Mouse (Mus musculus) layer of hippocampus, adult 2 months (tissue): ENCODE measurements around the gene Ttll7. TPM values are rescaled to one million over a fixed set of nuclear protein-coding genes. Genes with fewer than 3 reads are reported as not detected.

ENCODE experiments used
- DNase-seq, 2 experiments: peaks; one replicate each; pipeline ENCODE4 v3.0.0; 2022; ENCODE audit warnings: low spot score in 2 of 2
- H3K27ac ChIP-seq: fragments of 200-600 bp; 2 replicates; pipeline ENCODE4 v1.8.1; 2022
- H3K4me3 ChIP-seq: fragments of 200-600 bp; 2 replicates; pipeline ENCODE4 v1.8.1; 2022; ENCODE audit warnings: mild to moderate bottlenecking
- CTCF ChIP-seq: fragments of 200-600 bp; conservative IDR thresholded peaks from 2 replicates; pipeline ENCODE4 v1.8.1; 2022; ENCODE audit warnings: antibody characterized with exemption, mild to moderate bottlenecking, moderate library complexity
- total RNA-seq, 2 experiments: library from RNA; stranded (reverse); gene quantifications; 2 replicates each; pipeline ENCODE4 v1.2.3; 2021

Gene Ttll7
- total RNA-seq, 2 experiments from 2014 or later = 130 to 131 TPM

- H3K27ac ChIP-seq = no peak overlapping the region
These were observed 75.3 kb downstream of the Ttll7 start for GRCm38 (mm10) chr3:146927311-146928015.

GRCm38 (mm10) chr3:146928141-146928540, 76.0 kb downstream of the Ttll7 start:
- no peak for DNase-seq
- no peak for TF ChIP-seq CTCF
- Histone ChIP-seq H3K4me3 (no peak overlapping the region), H3K27ac (no peak overlapping the region)

More at GRCm38 (mm10) chr3:146927311-146928015, 75.3 kb downstream of the Ttll7 start:
- no peak for TF ChIP-seq CTCF
- no peak for DNase-seq
- no peak overlapping the region for H3K4me3 ChIP-seq

GRCm38 (mm10) chr3:146929011-146929410, 76.8 kb downstream of the Ttll7 start:
- Histone ChIP-seq H3K4me3 (no peak overlapping the region), H3K27ac (no peak overlapping the region)
- no peak for DNase-seq
- no peak for TF ChIP-seq CTCF

- TF ChIP-seq CTCF = no peak
- Histone ChIP-seq H3K27ac (no peak overlapping the region), H3K4me3 (no peak overlapping the region)
- DNase-seq = no peak
These were observed 79.0 kb downstream of the Ttll7 start for GRCm38 (mm10) chr3:146931190-146931589.

GRCm38 (mm10) chr3:146932506-146932905, 80.3 kb downstream of the Ttll7 start:
- DNase-seq = no peak
- H3K27ac ChIP-seq = no peak overlapping the region
- no peak for TF ChIP-seq CTCF
- no peak overlapping the region for H3K4me3 ChIP-seq

- TF ChIP-seq CTCF = no peak
- DNase-seq = no peak
- Histone ChIP-seq H3K4me3 (no peak overlapping the region), H3K27ac (no peak overlapping the region)
These were observed 84.7 kb downstream of the Ttll7 start for GRCm38 (mm10) chr3:146936888-146937287.

GRCm38 (mm10) chr3:146939391-146940250, 87.5 kb downstream of the Ttll7 start:
- Histone ChIP-seq H3K4me3 (no peak overlapping the region), H3K27ac (no peak overlapping the region)
- no peak for DNase-seq
- TF ChIP-seq CTCF = peak; percentile 69

GRCm38 (mm10) chr3:146943101-146943500, 90.9 kb downstream of the Ttll7 start:
- Histone ChIP-seq H3K4me3 (no peak overlapping the region), H3K27ac (no peak overlapping the region)
- no peak for DNase-seq
- TF ChIP-seq CTCF = no peak

- no peak for TF ChIP-seq CTCF
- Histone ChIP-seq H3K4me3 (no peak overlapping the region), H3K27ac (no peak overlapping the region)
- no peak for DNase-seq
These were observed 93.2 kb downstream of the Ttll7 start for GRCm38 (mm10) chr3:146945342-146945741.

- no peak overlapping the region for H3K27ac ChIP-seq
- peak overlapping the region; percentile 58 for H3K4me3 ChIP-seq
- peak; percentile 92 for TF ChIP-seq CTCF
- DNase-seq = peak; percentile 68 to 70
These were observed 93.7 kb downstream of the Ttll7 start for GRCm38 (mm10) chr3:146945887-146946286.

- DNase-seq = no peak
- H3K27ac ChIP-seq = no peak overlapping the region
- no peak for TF ChIP-seq CTCF
- H3K4me3 ChIP-seq = no peak overlapping the region
These were observed 94.5 kb downstream of the Ttll7 start for GRCm38 (mm10) chr3:146946641-146947040.

GRCm38 (mm10) chr3:146956792-146957191, 104.6 kb downstream of the Ttll7 start:
- H3K4me3 ChIP-seq = no peak overlapping the region
- TF ChIP-seq CTCF = no peak
- no peak overlapping the region for H3K27ac ChIP-seq
- DNase-seq = no peak

GRCm38 (mm10) chr3:146962838-146963237, 110.7 kb downstream of the Ttll7 start:
- no peak for DNase-seq
- Histone ChIP-seq H3K27ac (no peak overlapping the region), H3K4me3 (no peak overlapping the region)
- no peak for TF ChIP-seq CTCF
